Mouse (Mus musculus): Measurements from ENCODE around the gene Rps27.

DNA sequence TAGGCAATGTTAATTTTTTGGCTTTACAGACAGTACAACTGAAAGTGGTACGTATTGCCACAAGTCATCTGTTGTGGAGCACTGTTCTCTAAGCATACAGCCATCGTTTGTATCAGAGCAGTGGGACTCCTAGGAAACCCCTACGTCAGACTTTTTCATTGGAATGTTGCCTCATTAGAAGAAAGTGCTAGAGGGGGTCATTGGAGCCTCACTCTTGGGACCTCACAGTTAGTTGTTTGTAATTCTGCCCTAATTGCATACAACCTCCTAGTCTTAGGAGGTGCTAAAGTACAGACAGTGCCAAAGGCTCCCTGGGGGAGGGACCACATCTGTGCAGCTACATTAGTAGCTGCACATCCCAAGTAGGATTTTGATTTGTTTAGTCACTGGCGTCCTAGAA lies 18.7 kb downstream of the Rps27 start:
- TF ChIP-seq GATA1 (IDR thresholded peaks at IDR 0.05; ENCODE audit: low read length) = no peak
- no peak for TF ChIP-seq TAL1 (IDR thresholded peaks at IDR 0.05; ENCODE audit: low read length)

All from erythroblast, embryonic 14.5 days (primary cell).